Mouse (Mus musculus): ENCODE measurements around the gene Mkks. TPM values are rescaled to one million over a fixed set of nuclear protein-coding genes. Genes with fewer than 3 reads are reported as not detected.

Mkks gene
- 5.1 TPM for total RNA-seq (2023)

GRCm38 (mm10) chr2:136891068-136891950 lies at the start of gene Mkks, which contains the start of the genes Slx4ip and AL731706.1:
Mkks (minus strand) TSS chr2:136891389.
Slx4ip (plus strand) TSS chr2:136891218.
AL731706.1 (minus strand) TSS chr2:136891389.

GRCm38 (mm10) chr2:136885579-136885978 lies 5.6 kb downstream of the Mkks start, which contains the start of gene AL731706.2:
AL731706.2 (minus strand) TSS chr2:136885679.

Other genes with a start within 250 kb of the Mkks start
- not detected for gene Snap25, start 177.9 kb downstream of the Mkks start, total RNA-seq (2023)
- gene AL731706.2, start 5.7 kb downstream of the Mkks start, total RNA-seq (2023): 24.0 TPM
- gene Slx4ip, start 171 bp downstream of the Mkks start, total RNA-seq (2023): 7.7 TPM
- 8.1 TPM for gene AL731706.1, start within 50 bp of the Mkks start, total RNA-seq (2023)
- gene Jag1, start 225.3 kb upstream of the Mkks start, total RNA-seq (2023): 0.58 TPM